Mouse (Mus musculus) liver, postnatal 0 days (tissue): ENCODE results near the gene AU022252.

Source experiments
- CTCF ChIP-seq: sonication (generic); IDR thresholded peaks from 2 replicates; pipeline ENCODE4 v1.5.1; 2016; ENCODE audit warnings: antibody characterized with exemption, low read depth
- EP300 ChIP-seq: IDR thresholded peaks from 2 replicates; pipeline ENCODE4 v1.6.1; 2016; ENCODE audit warnings: antibody characterized with exemption, low read depth, mild to moderate bottlenecking

DNA sequence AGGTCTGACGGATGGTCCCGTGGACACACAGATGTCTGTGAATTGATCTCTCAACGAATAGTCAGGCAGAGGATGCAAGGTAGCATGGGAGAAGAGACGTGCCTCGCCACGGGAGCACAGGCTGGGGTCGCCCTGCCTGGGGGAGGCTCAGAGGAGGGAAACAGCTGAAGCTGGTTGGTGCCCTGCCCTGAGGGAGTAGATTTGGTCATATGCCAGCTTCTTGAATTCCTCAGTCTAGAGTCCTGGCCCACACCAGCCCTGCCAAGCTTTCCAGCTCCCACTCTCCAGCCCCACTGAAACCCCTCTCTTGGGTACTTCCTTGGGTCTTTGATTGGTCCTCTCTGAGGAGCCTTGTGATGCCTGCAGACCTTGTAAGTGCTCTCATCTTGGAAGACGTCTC lies 15.8 kb downstream of the AU022252 start:
- TF ChIP-seq EP300 (no peak), CTCF (no peak)
